Mouse (Mus musculus) small intestine, adult 2 months (tissue): ENCODE measurements around the gene Vmn2r106.

Source experiments
- CTCF ChIP-seq: fragments of 200-500 bp; IDR thresholded peaks from 2 replicates; pipeline ENCODE4 v1.5.1; 2012; ENCODE audit warnings: low read depth, mild to moderate bottlenecking, control low read depth, inconsistent platforms, low read length, moderate library complexity, mixed read lengths; ENCODE audit not compliant: insufficient replicate concordance, insufficient read length; ENCODE audit errors: extremely low read depth
- POLR2A ChIP-seq: fragments of 200-500 bp; IDR thresholded peaks from 2 replicates; pipeline ENCODE4 v1.6.1; 2012; ENCODE audit warnings: low read depth, mild to moderate bottlenecking, control low read depth, inconsistent platforms, low read length, moderate library complexity

GRCm38 (mm10) chr17:20285453-20285852 is at the start of gene Vmn2r106:
- TF ChIP-seq POLR2A: no peak
- TF ChIP-seq CTCF: no peak
